Mouse (Mus musculus) cerebellum, adult (tissue): Measurements from ENCODE around the gene Rhbg.
"Not testable (repeated sequence)": the region's sequence is repeated elsewhere in the genome, so short reads cannot be mapped to it uniquely, and the experiment has no call there.

ENCODE experiments used
- ATAC-seq: cut with Nextera tagmentation; 2 replicates; pipeline ENCODE4 v1.9.2; 2017; ENCODE audit warnings: mild to moderate bottlenecking, moderate library complexity, mixed read lengths; ENCODE audit not compliant: insufficient number of reproducible peaks, low FRiP score, low TSS enrichment

Rhbg gene

DNA sequence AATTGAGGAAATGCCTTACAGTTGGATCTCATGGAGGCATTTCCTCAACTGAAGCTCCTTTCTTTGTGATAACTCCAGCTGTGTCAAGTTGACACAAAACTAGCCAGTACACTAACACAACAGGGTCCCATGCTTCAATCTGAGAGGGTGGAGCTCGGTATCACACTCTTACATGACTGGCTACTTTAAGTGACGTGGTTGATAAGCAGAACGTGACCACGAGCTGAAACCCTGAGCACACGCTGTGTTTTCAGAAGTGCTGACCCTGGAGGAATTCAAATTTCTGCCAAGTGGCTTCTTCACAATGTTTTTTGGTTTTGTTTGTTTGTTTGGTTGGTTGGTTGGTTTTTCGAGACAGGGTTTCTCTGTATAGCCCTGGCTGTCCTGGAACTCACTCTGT is 13.5 kb upstream of the Rhbg start:
- ATAC-seq, result not testable (repeated sequence)

DNA sequence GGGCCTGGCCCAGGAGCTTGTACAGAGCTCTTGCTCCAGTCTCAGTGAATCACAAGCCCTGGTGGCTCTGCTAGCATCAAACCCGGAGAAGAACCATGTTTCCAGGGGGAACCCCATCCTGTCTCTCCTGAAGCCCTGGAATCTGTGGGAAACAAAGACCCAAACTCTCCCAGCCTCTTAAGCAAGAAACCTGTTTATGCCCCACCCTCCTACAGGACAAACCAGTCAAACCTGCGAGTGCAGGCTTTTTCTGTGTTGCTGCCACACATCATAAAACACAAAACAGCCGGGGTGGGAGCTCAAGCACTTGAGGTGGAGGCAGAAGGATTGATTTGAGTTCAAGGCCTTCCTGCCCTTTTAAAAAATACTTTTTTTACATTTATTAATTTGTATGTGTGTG is 7.8 kb upstream of the Rhbg start:
- no peak for ATAC-seq

- no peak for ATAC-seq
Observed at GRCm38 (mm10) chr3:88256382-88256781, 1.9 kb upstream of the Rhbg start.

DNA sequence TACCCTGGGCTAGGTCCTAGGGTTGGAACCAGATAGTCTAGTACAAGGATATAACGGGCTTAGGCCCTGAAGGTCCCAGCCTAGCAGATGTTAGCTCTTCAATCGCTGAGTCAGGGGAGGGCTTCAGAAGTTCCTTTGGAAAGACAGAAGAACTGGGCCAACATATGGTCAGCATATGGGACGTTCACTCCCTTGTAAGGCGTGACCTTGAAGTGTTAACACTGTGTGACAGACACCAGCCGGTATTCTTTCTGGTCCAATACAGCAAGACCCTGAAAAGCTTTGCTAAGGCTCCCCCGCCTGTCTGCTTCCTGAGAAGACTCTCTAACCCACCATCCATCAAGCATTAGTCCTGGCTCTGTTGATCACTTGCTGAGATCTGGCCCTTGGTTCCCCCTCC is 1.4 kb upstream of the Rhbg start:
- ATAC-seq, result no peak

GRCm38 (mm10) chr3:88252739-88253138 is 1.8 kb downstream of the Rhbg start:
- no peak for ATAC-seq

GRCm38 (mm10) chr3:88248406-88248805 is 6.1 kb downstream of the Rhbg start:
- ATAC-seq, result no peak

- no peak for ATAC-seq
Observed at GRCm38 (mm10) chr3:88247666-88248065, 6.8 kb downstream of the Rhbg start.

GRCm38 (mm10) chr3:88245811-88246210 is 8.7 kb downstream of the Rhbg start:
- no peak for ATAC-seq

DNA sequence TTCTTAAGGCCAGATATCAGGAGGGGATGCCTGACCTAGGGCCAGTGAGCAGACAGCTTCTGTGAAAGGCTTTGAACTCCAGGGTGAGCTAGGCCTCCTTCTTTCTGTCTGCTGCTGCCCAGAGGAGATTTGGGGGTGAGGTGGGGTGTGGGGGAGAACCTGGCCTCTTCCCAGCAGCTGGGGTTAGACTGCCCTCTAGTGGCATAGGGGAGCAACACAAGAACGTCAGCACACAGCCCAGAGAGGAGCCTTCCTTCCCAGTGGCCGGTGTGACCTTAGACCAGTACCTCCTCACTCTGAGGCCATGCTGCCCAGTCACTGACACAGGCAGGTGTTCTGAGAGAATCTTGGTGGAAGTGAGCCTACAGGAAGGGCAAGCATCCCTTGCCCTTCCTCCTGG is 10.4 kb downstream of the Rhbg start:
- no peak for ATAC-seq

GRCm38 (mm10) chr3:88242531-88242930 is 12.0 kb downstream of the Rhbg start:
- ATAC-seq, result peak; percentile 62

- ATAC-seq, result no peak
Observed at GRCm38 (mm10) chr3:88241045-88241786, 13.3 kb downstream of the Rhbg start.

- ATAC-seq, result no peak
Observed at GRCm38 (mm10) chr3:88239446-88239845, 15.1 kb downstream of the Rhbg start.

DNA sequence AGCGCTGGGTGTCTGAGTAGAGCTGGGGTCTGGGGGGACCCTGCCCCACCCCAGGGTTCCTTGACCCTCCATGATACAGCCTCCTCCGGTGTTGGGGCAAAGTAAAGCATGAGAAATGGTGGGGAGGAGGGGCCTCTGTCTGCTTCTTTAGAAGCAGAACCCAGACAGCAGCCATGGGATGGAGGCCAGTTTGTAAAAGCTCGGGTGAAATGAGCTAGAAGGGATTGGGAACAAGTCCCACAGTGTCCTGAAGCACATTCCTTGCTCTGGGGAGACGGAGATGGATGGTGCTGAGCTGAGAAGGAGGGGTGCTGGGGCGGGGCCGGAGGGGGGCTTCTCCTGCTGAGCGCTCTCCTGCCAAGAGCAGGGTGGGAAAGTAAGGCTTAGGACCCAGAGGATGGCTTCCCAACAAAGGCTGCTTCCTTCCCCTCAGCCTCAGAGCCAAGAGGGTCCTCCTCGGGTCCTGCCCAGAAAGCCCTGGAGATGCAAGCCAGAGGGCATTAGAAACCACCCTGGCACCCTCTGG is 15.6 kb downstream of the Rhbg start:
- no peak for ATAC-seq

- 0 out of 2 replicates have a peak, but pooled peaks have one; percentile 23 for ATAC-seq
Observed at GRCm38 (mm10) chr3:88237556-88238194, 16.8 kb downstream of the Rhbg start.

GRCm38 (mm10) chr3:88237161-88237555 is 17.4 kb downstream of the Rhbg start:
- no peak for ATAC-seq

GRCm38 (mm10) chr3:88235616-88236015 is 18.9 kb downstream of the Rhbg start:
- no peak for ATAC-seq

GRCm38 (mm10) chr3:88235216-88235615 is 19.3 kb downstream of the Rhbg start:
- ATAC-seq, result no peak

DNA sequence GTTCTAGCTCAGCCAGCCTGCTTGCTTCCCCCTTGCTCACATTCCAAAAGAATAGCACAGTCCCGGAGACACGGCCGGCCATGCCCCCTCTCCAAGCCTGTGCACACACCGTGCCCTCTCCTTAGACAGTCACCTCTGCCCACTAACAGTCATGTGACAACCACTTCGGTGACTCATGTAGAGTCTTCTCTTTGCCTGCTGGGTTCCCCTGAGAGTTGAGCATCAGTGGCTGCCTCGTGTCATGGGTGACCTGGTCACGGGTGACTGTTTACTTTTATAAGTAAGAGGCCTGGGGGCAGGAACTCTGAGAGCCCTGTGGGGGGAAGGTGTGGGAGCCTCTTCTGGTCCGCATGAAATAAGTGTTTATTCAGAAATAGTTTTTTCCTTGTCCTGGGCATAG is 20.5 kb downstream of the Rhbg start:
- no peak for ATAC-seq

DNA sequence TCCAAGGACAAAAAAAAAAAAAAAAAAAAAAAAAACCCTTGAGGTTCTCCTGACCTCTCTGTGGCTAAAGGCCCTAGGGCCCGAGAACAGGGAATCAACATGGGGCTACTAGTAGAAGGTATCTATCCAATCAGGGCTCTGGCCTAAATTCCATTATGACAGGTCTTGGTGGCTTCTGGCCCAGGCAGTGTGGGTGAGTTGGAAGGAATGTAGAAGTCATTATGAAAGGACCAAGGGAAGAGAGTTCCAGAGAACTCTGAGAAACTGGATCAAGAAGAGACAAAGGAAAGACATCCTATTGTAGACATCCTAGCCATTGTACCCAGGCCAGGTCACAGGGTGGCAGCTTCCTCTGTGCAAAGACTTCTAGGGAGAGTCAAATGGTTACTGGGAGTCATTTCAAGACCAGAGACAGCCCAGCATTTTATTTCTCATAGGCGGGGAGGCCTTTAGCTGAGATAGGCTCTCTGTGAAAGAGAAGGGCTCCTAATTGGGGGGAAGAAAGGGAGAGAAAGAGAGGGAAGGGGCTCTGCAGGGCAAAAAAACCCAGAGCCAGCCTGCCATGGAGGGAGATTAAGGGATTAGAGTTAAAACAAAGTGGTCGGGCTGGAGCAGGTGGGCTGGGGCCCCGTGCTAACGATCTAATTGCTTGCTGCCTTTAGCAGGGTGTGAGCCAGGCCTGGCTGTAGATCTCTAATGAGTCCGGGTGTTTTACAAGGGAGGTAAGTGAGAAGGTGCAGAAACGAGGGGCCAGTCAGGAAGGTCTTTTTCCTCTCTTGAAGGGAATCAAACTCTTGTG is 21.5 kb downstream of the Rhbg start:
- no peak for ATAC-seq

DNA sequence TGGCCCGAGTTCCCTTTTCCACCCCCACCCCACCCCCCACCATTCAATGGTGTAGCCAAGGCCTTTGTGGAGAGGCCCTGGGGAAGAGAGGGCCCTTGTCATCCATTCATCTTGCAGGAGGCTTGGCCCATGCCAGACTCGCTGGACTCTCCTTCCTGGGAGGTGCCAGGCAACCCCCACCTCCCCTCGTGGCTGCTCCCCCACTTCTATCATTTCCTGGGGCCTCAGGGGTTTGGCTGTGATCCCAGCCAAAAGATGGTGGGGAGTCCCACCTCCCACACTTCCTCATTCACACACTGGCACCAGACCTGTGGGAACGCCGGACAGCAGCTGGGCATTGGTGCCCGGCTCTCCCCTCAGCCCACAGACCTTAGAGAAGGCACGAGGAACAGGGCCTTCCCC is 22.2 kb downstream of the Rhbg start:
- peak; percentile 26; the same call in 1 of the 2 replicates for ATAC-seq

- ATAC-seq, result no peak
Observed at GRCm38 (mm10) chr3:88231061-88231641, 23.4 kb downstream of the Rhbg start.
